In genomic region chr4:150346651-150347386, GRCm38 (mm10) we compare ENCODE assay signal across 7 mouse cellular contexts.
DNase-seq lines count a peak whose midpoint lies in the region; ATAC-seq lines count a peak whose summit lies in the region.

No protein-coding gene starts in this region.

- no peak overlapping the region for H3K9ac ChIP-seq in forebrain, embryonic 12.5 days
- H3K9ac ChIP-seq in kidney, embryonic 14.5 days (ENCODE audit: low read depth, low read length), result no peak overlapping the region
- no peak overlapping the region for H3K9ac ChIP-seq in neural tube, embryonic 11.5 days (ENCODE audit: low read length)

- H3K27me3 ChIP-seq in forebrain, embryonic 12.5 days, result peaks cover 11% of the 10 kb centered on the region; the same call in 1 of the 2 replicates
- no peaks in the 10 kb centered on the region for H3K27me3 ChIP-seq in kidney, embryonic 14.5 days (ENCODE audit: control insufficient read depth, insufficient read depth, low read length)
- H3K27me3 ChIP-seq in neural tube, embryonic 11.5 days (ENCODE audit: control insufficient read depth, insufficient read depth, low read length), result no peaks in the 10 kb centered on the region

- H3K4me1 ChIP-seq in forebrain, embryonic 12.5 days, result peaks cover 52% of the 10 kb centered on the region
- H3K4me1 ChIP-seq in kidney, embryonic 14.5 days (ENCODE audit: control insufficient read depth, insufficient read depth, low read length), result peaks cover 24% of the 10 kb centered on the region
- H3K4me1 ChIP-seq in neural tube, embryonic 11.5 days (ENCODE audit: control insufficient read depth, insufficient read depth, low read length), result peaks cover 11% of the 10 kb centered on the region; the same call in 1 of the 2 replicates

- peak; percentile 69 for DNase-seq in embryo, embryonic 10 days (ENCODE audit: low spot score)
- peak; percentile 62 for DNase-seq in neural tube, embryonic 11.5 days (ENCODE audit: low spot score)
- no peak for DNase-seq in gastrocnemius, postnatal 14 days
- DNase-seq in testis, postnatal 14 days (ENCODE audit: low spot score), result no peak
- DNase-seq in left cerebral cortex, postnatal 14 days (ENCODE audit: low spot score in 2 of 2), result no peak

- under 1% methylated on average over 4 of the region's 4 CpGs for WGBS in forebrain, embryonic 12.5 days
- 17% methylated on average over 4 of the region's 4 CpGs for WGBS in kidney, embryonic 14.5 days
- 14% methylated on average over 4 of the region's 4 CpGs for WGBS in neural tube, embryonic 11.5 days

- no peaks in the 10 kb centered on the region for H3K9me3 ChIP-seq in forebrain, embryonic 12.5 days
- H3K9me3 ChIP-seq in kidney, embryonic 14.5 days (ENCODE audit: control insufficient read depth, low read length), result no peaks in the 10 kb centered on the region
- H3K9me3 ChIP-seq in neural tube, embryonic 11.5 days (ENCODE audit: control insufficient read depth, low read length), result no peaks in the 10 kb centered on the region

- intact Hi-C loops in gastrocnemius, postnatal 14 days (cut with DNase I; ENCODE audit: low total_unique reads), result loop anchor here (5.0 to 10.0 kb wide), 3 partner anchors 72 to 278 kb away; no protein-coding TSS in a partner anchor
- intact Hi-C loops in left cerebral cortex, postnatal 14 days (cut with DNase I), result loop anchor here (5.0 to 10.0 kb wide), 2 partner anchors 120 to 278 kb away; no protein-coding TSS in a partner anchor

- H3K4me3 ChIP-seq in forebrain, embryonic 12.5 days (replicated peaks), result no peak overlapping the region
- H3K4me3 ChIP-seq in kidney, embryonic 14.5 days (ENCODE audit: low read length), result no peak overlapping the region
- H3K4me3 ChIP-seq in neural tube, embryonic 11.5 days (ENCODE audit: low read depth, low read length), result no peak overlapping the region

- H3K27ac ChIP-seq in forebrain, embryonic 12.5 days, result peak overlapping the region; percentile 68; the same call in 1 of the 2 replicates
- peak overlapping the region; percentile 63; the same call in 1 of the 2 replicates for H3K27ac ChIP-seq in kidney, embryonic 14.5 days (ENCODE audit: low read depth, low read length)
- no peak overlapping the region for H3K27ac ChIP-seq in neural tube, embryonic 11.5 days (ENCODE audit: low read depth, low read length)

- H3K36me3 ChIP-seq in forebrain, embryonic 12.5 days (replicated peaks), result no peaks in the 10 kb centered on the region
- no peaks in the 10 kb centered on the region for H3K36me3 ChIP-seq in kidney, embryonic 14.5 days (ENCODE audit: control insufficient read depth, insufficient read depth, low read length)
- no peaks in the 10 kb centered on the region for H3K36me3 ChIP-seq in neural tube, embryonic 11.5 days (ENCODE audit: control insufficient read depth, insufficient read depth, low read length)

- H3K4me2 ChIP-seq in forebrain, embryonic 12.5 days, result no peak overlapping the region
- H3K4me2 ChIP-seq in kidney, embryonic 14.5 days (replicated peaks; ENCODE audit: low read depth, low read length), result no peak overlapping the region; the same call in 1 of the 2 replicates
- H3K4me2 ChIP-seq in neural tube, embryonic 11.5 days (ENCODE audit: low read depth), result no peak overlapping the region

- peak; percentile 89 for ATAC-seq in forebrain, embryonic 12.5 days (ENCODE audit: low FRiP score)
- ATAC-seq in kidney, embryonic 14.5 days (ENCODE audit: low FRiP score, low TSS enrichment), result peak; percentile 72
- ATAC-seq in neural tube, embryonic 11.5 days (ENCODE audit: insufficient read depth, low FRiP score, low TSS enrichment), result peak; percentile 50; the same call in 1 of the 2 replicates

Comparison
In these comparisons a context has a peak if more than half of its experiments do, and no peak if none do; other contexts are left out.
1. DNase-seq: peak in embryo, embryonic 10 days (single experiment) and neural tube, embryonic 11.5 days (single experiment); none in gastrocnemius, postnatal 14 days (single experiment), testis, postnatal 14 days (single experiment) and left cerebral cortex, postnatal 14 days (0 of 2).
2. Peak in every context shown above with its lines, with median percentiles within 50 percentile points of each other: ATAC-seq.